Mouse (Mus musculus) C2C12 (cell line): Measurements from ENCODE around the gene Cachd1. TPM values are rescaled to one million over a fixed set of nuclear protein-coding genes. Genes with fewer than 3 reads are reported as not detected.

ENCODE experiments used
- H3K27me3 ChIP-seq: one replicate; pipeline ENCODE4 v1.6.1; 2011; ENCODE audit not compliant: control insufficient read depth, insufficient read depth, insufficient read length
- H3K36me3 ChIP-seq: one replicate; pipeline ENCODE4 v1.6.1; 2011; ENCODE audit not compliant: control insufficient read depth, insufficient read depth
- H3K4me3 ChIP-seq: one replicate; pipeline ENCODE4 v1.5.1; 2011; ENCODE audit warnings: mild to moderate bottlenecking, control low read depth; ENCODE audit not compliant: poor library complexity, insufficient read depth, severe bottlenecking
- H3K79me2 ChIP-seq: one replicate; pipeline ENCODE4 v1.6.1; 2011; ENCODE audit not compliant: control insufficient read depth, insufficient read depth
- H3K79me3 ChIP-seq: one replicate; pipeline ENCODE4 v1.6.1; 2011; ENCODE audit warnings: low read depth, control low read depth
- H3ac ChIP-seq: one replicate; pipeline ENCODE3; 2011; ENCODE audit warnings: low read depth; ENCODE audit not compliant: control insufficient read depth, insufficient read length
- CEBPB ChIP-seq: IDR thresholded peaks from one replicate; pipeline ENCODE4 v1.6.1; 2011; ENCODE audit warnings: low read depth, mild to moderate bottlenecking, control low read depth, moderate library complexity
- CTCF ChIP-seq: IDR thresholded peaks from one replicate; pipeline ENCODE4 v1.5.1; 2011; ENCODE audit not compliant: control insufficient read depth, insufficient read depth, insufficient read length
- FOSL1 ChIP-seq: IDR thresholded peaks from one replicate; pipeline ENCODE4 v1.8.0; 2011; ENCODE audit warnings: mild to moderate bottlenecking, low read length; ENCODE audit not compliant: poor library complexity, insufficient read depth, severe bottlenecking
- MAX ChIP-seq: IDR thresholded peaks from one replicate; pipeline ENCODE4 v1.6.1; 2011; ENCODE audit warnings: mild to moderate bottlenecking, control low read depth
- MYOD1 ChIP-seq: IDR thresholded peaks from one replicate; pipeline ENCODE4 v1.6.1; 2011; ENCODE audit warnings: low read depth; ENCODE audit not compliant: control insufficient read depth, insufficient read length
- MYOG ChIP-seq: IDR thresholded peaks from one replicate; pipeline ENCODE4 v1.6.1; 2011; ENCODE audit not compliant: control insufficient read depth, insufficient read length; ENCODE audit errors: extremely low read depth
- USF1 ChIP-seq: IDR thresholded peaks from one replicate; pipeline ENCODE4 v1.6.1; 2011; ENCODE audit warnings: low read depth, mild to moderate bottlenecking, control low read depth, moderate library complexity
- polyA plus RNA-seq: library from polyadenylated mRNA; unstranded; fragments of >200 nt; fragmentation: generic; extraction: Trizol; gene quantifications from one replicate; pipeline ENCODE4 v1.2.1, GENCODE M21; 2012; ENCODE audit warnings: missing spikeins

Cachd1 gene
- polyA plus RNA-seq, 1 experiment: 8.1 TPM

DNA sequence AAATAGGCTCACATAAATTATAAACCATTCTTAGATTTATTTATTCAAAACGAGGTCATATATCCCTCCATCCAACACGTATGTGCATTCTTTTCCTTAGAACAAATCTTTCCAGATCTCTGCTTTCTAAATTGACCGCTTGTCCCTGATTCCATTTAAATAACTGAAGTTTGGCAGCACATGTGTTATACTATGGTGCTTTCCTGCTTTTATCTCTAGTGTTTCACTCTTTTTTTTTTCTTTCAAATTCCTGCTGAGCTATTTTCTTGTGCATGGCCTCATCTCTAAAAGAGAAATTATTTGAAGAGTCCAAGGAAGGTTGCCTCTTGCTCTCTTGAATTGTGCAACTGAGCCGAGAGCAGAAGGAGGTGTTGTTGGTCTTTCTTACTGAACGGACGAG lies 147.1 kb downstream of the Cachd1 start:
- Histone ChIP-seq H3K27me3 (no peaks in the 10 kb centered on the region), H3K4me3 (no peak overlapping the region), H3K79me3 (peaks cover 1% of the 10 kb centered on the region), H3ac (no peak overlapping the region), H3K36me3 (peaks cover 10% of the 10 kb centered on the region), H3K79me2 (no peaks in the 10 kb centered on the region)
- TF ChIP-seq MYOG (no peak), MAX (no peak)

DNA sequence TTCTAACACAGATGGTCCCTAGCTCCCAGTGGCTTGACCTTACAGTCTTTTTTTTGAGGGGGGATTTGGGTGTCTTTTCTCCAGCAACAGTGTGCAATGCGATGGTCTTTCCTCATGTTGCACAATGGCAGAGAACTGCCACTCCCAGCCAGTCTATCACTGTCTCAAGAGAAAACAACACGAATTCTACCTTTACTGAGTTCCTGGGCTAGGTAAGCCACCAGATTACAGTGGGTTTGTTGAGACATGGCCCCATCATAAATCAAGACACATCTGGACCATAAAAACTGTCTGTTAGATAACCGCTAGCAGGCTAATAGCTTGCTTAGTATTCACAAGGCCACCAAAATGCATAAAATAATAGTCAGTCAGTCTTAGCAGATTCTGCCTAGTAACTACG lies 147.8 kb downstream of the Cachd1 start:
- Histone ChIP-seq H3K36me3 (peaks cover 7% of the 10 kb centered on the region), H3K27me3 (no peaks in the 10 kb centered on the region), H3K79me3 (peaks cover 1% of the 10 kb centered on the region), H3ac (no peak overlapping the region), H3K4me3 (no peak overlapping the region), H3K79me2 (no peaks in the 10 kb centered on the region)
- TF ChIP-seq CEBPB (no peak), MYOG (no peak), FOSL1 (no peak), MYOD1 (no peak), CTCF (no peak), MAX (no peak), USF1 (no peak)

DNA sequence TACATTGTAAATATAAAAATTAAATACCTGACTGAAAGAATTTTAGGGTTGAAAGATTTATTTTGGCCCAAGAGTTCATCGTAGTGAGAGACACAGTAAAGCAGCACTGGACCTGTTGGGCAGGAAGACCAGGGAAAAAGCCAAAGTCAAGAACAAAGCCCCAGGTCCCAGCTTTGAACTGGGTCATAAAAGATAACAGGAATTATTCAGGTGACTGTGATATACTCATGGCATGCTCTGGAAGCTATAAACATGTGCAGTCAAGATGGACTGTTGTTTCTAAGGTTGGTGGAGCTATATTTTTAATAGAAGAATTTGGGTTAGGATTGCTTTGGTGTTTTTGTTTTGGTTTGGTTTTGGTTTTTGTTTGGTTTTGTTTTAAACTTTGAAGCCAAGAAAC lies 148.7 kb downstream of the Cachd1 start:
- H3K4me3 ChIP-seq: no peak overlapping the region
- peaks cover 3% of the 10 kb centered on the region for H3K36me3 ChIP-seq
- no peak for TF ChIP-seq CEBPB
- TF ChIP-seq CTCF: no peak
- no peak for TF ChIP-seq MAX
- TF ChIP-seq FOSL1: no peak
- no peak for TF ChIP-seq MYOG
- no peak for TF ChIP-seq MYOD1
- no peak for TF ChIP-seq USF1
- H3ac ChIP-seq: no peak overlapping the region
- H3K27me3 ChIP-seq: no peaks in the 10 kb centered on the region
- no peaks in the 10 kb centered on the region for H3K79me2 ChIP-seq
- peaks cover 1% of the 10 kb centered on the region for H3K79me3 ChIP-seq

DNA sequence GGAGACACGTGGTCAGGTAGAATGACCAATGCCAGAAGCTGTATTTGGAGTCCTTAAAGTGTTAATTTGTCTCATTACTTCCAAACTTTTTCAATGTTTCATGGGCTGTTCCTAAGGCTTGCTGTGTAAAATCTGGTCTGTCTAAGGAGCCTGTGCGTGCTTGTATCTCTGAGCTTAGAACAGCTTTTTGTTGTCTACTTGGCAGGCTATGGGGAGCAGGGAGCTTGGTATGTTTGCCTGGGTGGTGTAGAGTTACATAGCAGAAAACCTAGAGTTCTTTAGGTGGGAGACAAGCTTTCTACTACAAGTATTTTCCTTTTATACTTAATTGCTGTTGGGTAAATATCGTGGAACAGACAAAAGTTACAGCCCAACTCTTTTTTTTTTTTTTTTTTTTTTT lies 150.1 kb downstream of the Cachd1 start:
- no peaks in the 10 kb centered on the region for H3K79me2 ChIP-seq
- H3K79me3 ChIP-seq: peaks cover 1% of the 10 kb centered on the region
- TF ChIP-seq MYOD1 (no peak), MAX (no peak), USF1 (no peak), MYOG (no peak), FOSL1 (no peak), CEBPB (no peak), CTCF (no peak)
- H3K36me3 ChIP-seq: no peaks in the 10 kb centered on the region
- no peak overlapping the region for H3ac ChIP-seq
- no peaks in the 10 kb centered on the region for H3K27me3 ChIP-seq
- H3K4me3 ChIP-seq: no peak overlapping the region

DNA sequence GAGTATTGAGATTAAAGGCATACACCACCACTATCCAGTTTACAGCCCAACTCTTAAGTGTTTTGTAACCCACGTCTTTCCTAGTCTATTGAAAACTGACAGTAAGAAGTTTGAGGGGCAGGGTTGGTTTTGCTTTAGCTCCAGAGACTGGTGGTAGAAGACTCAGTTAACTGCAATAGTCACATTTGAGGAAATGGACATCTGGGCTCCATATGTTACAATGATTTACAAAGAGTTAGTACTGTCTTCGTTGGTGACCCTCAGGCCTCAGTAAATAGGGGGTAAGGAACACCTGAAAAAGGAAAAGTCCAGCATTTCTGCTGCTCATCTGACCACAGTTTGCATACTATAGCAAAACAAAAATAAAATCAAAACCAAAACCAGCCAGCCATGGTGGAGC lies 150.6 kb downstream of the Cachd1 start:
- Histone ChIP-seq H3K36me3 (no peaks in the 10 kb centered on the region), H3K79me2 (no peaks in the 10 kb centered on the region)
- TF ChIP-seq USF1 (no peak), MYOG (no peak), CTCF (no peak), MYOD1 (no peak)

DNA sequence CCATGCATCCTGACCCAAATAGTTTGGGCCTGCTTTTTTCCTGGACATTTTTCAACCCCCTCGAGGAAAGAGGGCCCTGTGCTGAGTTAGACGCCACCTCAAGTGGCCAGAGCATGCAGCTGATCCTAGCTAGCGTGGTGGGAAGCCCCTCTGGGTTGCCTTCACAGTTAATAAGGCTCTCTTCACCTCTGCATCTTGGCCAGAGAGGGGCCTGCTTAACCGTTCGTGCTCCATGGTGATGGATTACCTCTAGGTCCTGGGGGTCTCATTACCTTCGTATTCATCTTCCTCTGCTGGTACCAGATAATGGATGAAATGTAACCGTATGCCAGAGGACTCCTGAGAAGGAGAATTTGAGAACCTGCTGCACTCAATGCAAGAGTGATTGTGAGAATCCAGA lies 167.2 kb downstream of the Cachd1 start:
- Histone ChIP-seq H3K4me3 (no peak overlapping the region), H3K79me2 (no peaks in the 10 kb centered on the region), H3K36me3 (no peaks in the 10 kb centered on the region), H3K79me3 (no peaks in the 10 kb centered on the region), H3K27me3 (no peaks in the 10 kb centered on the region), H3ac (no peak overlapping the region)
- TF ChIP-seq MYOD1 (no peak), FOSL1 (no peak), USF1 (no peak), MAX (no peak), CTCF (no peak), MYOG (no peak), CEBPB (no peak)

More for the DNA sequence above, 150.6 kb downstream of the Cachd1 start:
- Histone ChIP-seq H3K27me3 (no peaks in the 10 kb centered on the region), H3K4me3 (no peak overlapping the region), H3ac (no peak overlapping the region), H3K79me3 (peaks cover 1% of the 10 kb centered on the region)
